Mouse (Mus musculus) urinary bladder, postnatal 36 days (tissue): Measurements from ENCODE around the gene Mark2.
"Not testable (repeated sequence)": the region's sequence is repeated elsewhere in the genome, so short reads cannot be mapped to it uniquely, and the experiment has no call there.

Experiments
- DNase-seq, 2 experiments: peaks; one replicate each; pipeline ENCODE4 v3.0.0; 2022; ENCODE audit warnings: low spot score in 2 of 2, mixed read lengths in 1 of 2

The Mark2 gene

DNA sequence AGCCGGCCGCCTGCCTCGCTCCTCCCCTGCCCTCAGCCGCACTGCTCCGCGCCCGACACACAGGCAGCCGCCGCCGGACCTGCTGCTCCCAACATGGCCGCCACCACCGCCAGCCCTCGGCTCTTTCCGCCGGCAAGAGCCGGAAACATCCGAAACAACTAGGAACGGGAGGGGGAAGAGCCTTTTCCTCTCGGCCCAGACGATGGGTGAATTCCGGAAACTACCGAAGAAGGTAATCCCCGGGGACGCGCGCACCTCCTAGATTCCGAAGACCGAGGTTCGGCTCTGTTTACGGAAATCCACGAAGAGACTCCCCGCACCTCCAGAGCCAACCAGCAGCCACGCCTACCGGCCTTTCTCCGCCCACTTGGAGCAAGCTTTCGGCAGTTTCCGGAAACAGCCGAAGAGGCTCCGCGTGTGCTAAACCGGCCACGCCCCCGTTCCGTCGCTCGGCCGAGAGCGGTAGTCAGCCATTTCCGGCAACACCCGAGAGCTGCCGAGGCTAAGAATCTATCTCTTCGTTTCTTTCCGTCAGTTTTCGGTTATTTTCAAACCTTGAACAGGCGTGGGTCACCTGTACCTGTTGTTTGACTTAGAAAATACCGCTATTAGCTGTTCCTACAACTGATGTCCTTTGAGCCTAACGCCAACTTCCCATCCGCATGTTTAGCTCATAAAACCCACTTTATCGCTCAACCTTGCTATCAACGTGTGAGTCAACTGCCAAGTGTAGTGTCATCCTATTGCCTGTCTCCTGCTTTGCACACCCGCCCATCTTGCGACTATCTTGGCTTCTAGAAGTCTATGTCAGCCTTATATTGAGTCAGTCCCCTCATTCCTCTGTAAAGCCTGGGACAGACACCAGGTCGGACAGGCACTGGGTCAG lies at the start of gene Mark2:
Gene Mark2 (minus strand): TSS at position 349 of the 886 bp plus-strand sequence.
- peak; percentile 99 for DNase-seq

DNA sequence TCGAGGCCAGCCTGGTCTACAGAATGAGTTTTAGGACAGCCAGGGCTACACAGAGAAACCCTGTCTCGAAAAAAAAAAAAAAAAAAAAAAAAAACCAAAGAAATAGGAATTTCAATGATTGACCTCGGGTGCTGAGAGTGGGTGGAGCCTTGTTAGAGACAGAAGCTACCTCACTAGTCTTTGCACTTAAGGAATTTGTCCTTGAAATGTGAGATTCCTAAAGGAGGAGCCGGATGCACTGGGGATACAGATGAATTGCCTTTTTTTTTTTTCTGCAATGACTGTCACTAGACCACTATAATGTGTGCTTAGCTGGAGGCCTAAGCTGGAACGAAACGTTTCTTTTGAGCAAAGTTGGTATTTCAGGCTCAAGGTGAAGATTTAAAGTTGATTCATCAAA lies 46.8 kb upstream of the Mark2 start:
- DNase-seq = no peak

- no peak for DNase-seq
These were observed 44.4 kb upstream of the Mark2 start for GRCm38 (mm10) chr19:7386042-7386441.

DNA sequence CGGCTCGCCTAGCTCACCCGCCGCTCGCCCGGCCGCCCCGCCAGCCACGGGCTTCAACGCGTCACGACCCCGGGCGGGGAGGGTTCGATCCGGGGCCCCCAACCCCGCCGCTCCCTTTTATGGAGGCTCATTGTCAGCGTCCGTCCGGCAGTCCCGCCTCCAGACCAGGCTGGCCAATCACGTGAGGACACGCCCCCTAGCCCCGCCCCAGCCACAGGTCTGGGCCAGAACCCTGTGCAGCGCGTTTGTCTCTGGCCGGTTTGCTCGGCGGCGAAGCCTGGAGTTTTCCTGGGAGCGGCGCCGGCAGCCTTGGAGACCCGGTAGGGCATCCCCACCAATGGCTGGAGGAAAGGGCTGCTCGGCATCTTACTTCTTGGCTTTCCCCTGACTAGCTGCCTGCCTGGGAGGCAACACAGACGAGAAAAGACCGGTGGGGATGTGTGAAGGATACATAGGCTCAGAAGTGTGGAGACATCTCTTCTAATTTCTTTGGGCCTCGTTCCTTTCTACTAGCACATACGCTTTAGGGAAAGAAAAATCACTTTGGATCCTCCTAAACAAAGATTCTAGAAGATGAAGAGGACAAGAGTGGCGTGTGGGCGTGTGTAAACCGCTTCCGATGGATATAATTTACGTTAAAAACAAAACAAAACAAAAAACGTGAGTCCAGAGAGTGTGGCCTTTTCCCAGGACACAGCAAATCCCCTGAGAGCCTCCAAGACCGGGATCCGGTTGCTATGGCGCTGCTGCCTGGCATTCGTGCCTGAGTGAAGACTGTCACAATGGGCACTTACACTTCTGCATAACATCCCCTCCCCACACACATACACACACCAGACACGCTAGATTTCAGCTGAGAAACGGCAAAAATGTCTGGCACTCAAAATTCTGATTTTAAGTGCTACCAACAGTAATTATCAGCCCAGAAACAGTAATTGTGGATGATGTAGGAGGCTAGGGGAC lies 41.5 kb upstream of the Mark2 start, which contains the start of gene Spindoc:
Gene Spindoc (minus strand): TSS at position 92 of the 963 bp plus-strand sequence.
- peak; percentile 99 for DNase-seq

GRCm38 (mm10) chr19:7382248-7382902 lies 40.7 kb upstream of the Mark2 start:
- peak; percentile 48 to 57 for DNase-seq

GRCm38 (mm10) chr19:7381906-7382247 lies 40.2 kb upstream of the Mark2 start:
- DNase-seq = no peak

DNA sequence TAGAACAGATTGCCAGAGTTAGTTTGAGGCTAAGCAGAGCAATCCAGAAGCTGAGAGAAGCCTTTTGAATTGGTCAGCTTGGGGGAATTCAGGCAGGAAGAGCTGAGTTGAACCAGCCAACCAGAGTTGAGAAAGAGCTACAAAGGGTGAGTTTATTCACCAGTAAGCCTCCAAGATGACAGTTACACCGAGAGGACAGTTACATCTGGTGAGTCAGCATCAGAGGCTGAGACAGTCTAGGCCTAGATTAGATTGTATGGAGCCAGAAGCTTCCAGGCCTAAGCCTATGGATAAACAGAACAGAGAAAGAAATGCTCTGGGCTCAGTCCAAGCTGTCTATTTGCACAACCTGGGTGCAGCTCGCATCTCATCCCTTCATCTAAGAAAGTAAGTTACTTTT lies 36.0 kb upstream of the Mark2 start:
- no peak for DNase-seq

DNA sequence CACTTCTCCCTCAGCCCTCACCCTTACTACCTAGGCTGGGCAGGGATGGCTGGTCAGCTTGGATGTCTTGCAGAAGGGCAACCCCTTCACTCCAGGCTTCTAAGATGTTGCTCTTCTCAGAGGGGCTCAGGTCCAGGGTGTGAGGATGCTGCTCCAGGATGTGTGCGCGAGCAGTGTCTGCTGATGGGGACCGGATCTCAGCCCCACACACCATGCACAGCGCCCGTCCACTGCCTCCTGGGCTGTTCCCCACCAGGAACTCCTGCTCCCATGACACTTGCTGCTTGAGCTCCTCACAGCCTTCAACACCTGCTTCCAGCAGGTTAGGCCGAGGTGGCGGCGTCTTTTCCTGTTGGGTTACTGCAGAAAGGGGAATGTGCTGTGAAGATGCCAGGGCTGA lies 32.8 kb upstream of the Mark2 start:
- DNase-seq = no peak

GRCm38 (mm10) chr19:7369469-7369868 lies 27.8 kb upstream of the Mark2 start:
- DNase-seq = not testable (repeated sequence)

- no peak for DNase-seq
These were observed 12.0 kb upstream of the Mark2 start for GRCm38 (mm10) chr19:7353636-7354035.

DNA sequence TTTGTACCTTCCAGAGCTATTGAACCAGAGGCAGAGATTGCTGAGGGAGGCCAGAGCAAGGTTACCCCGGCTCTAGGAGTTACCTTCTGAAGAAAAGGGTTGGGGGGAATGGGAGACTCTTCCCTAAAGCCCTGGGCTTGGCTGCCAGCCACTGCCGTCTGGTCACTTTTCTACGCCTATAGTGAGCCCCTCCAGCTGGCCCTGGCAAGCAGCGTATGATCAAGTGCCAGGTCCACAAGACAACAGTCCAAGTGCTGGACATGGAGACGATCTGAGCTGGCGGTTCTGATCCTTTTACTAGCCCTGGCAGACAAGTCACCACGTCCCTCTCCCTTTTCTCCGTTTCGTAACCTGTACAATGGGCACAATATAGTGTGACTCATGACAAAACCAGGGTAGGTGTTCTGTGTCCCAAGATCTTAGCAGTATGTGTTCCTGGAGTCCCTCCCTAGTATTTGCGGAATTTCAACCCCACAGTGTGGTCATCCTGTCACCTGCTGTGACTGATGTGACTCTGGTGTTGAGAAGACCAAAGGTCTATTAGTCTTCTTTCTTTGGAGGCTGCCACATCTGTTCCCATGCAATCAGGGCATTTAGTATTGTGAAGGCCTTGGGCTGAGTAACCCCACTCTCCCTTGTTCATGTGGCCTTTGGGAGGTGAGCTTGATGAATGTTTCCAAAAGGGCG lies 11.3 kb upstream of the Mark2 start:
- no peak for DNase-seq

- DNase-seq = peak in 1 of 2 experiments; percentile 36
These were observed 8.3 kb upstream of the Mark2 start for GRCm38 (mm10) chr19:7349993-7350392.

- no peak for DNase-seq
These were observed 3.6 kb upstream of the Mark2 start for GRCm38 (mm10) chr19:7345235-7345755.

DNA sequence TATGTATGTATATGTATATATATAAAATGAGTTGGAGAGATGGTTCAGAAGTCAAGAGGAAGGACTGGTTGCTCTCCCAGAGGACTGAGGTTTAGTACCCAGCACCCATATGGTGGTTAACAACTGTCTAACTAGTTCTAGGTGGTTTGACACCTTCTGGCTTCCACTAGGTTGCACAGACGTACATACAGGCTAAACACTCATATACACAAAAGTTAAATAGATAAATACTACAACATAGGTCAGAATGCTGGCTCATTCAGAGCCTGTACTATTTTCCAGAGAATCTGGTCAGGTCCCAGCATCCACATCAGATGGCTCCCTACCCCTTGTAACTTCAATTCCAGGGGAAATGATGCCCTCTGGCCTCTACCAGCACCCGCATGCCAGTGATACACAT lies 986 bp upstream of the Mark2 start:
- no peak for DNase-seq

DNA sequence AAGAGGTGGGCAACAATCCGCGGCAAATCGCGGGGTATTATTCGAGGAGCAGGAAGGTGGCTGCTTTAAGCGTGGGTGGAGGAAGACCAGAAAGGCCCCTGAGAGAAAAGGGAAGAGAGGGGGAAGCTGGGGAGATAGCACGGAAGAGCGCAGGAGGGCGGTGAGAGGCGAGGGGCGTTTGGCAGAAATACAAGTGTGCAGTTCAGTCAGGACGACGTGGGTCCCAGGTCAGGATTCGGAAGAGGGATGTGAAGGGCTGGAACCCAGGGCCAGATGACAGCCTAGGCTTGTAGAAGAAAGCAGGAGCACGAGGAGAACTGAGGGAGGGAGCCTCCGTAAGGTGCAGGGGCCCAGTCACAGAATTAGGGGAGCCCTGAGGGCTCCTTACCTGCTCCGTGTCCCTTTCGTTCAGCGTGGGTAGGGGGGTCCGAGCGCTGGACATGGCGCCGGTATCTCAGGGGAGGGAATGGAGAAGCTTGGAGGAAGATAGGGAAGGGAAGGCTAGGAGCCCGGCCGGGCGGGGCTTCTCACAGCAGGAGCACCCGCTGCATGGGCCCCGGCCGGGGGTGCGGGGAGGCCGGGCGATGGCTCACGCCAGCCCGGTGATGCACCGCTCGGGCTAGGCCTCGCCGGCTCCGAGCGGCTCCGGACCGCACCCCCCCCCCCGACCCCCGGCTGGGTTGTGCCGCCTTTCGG lies 732 bp downstream of the Mark2 start:
- peak in 1 of 2 experiments; percentile 42 for DNase-seq

DNA sequence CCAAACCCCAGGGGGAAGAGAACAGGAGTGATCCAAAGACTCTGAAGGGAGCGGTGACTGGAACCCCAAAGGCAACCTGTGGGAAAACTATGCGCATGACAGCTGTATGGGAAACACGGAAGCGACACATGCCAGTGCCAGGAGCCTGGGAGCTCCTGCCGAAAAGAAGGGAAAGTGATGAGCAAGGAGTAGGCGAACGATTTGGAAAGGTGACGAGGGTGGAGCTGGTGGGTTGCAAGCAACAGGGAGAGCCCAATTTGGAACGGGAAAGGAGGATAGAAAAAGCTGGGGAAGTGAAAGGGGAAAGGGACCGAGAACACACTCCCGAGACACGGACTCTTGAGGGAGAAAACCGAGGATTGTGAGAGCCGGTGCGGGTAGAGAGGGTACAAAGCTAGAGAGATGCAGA lies 1.3 kb downstream of the Mark2 start:
- DNase-seq = peak in 1 of 2 experiments; percentile 26

- no peak for DNase-seq
These were observed 1.8 kb downstream of the Mark2 start for GRCm38 (mm10) chr19:7339867-7340266.

DNA sequence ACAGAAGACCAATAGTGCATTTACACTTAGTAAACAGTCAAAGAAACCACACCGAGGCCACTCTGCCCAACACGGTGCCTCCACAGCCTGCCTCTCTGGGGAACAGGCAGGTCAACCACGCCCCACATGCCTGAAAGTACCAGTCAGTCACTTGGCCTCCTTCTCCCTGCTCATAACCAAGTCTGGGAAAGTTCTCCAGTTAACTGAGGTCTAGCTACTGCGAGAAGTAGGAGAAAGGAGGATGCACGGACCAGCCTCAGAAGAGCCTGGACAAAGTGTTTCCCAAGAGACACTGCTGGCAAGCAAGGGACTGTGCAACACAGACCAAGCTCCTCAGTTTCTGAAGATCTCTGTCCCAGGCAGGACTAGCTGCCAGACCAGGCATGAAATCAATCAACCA lies 2.6 kb downstream of the Mark2 start:
- peak; percentile 43 to 69 for DNase-seq

DNA sequence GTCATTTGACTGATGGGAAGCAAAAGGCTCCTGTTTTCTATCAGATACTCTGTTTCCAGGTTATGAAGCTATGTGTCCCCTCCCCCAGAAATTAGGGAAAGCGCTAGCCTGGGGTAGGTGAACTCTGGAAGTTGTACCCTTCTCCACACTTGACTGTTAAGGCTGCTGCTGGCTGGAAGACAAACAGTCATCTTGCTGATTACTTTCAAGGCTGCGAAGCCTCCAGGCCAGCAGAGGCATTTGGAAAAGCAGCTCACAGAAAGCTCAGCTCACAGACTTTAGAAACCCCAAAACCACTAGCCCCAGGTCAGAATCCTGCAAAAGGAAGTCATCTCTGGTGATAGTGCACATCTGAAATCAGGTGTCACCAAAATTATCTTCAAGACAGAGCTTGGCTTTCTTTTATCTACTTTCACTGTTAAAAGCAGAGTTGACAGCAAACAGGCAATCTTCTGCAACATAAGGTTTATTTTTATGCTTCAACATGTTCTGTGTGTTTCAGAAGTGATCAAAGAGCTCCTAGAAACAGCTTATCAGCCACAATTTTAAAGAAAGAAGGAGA lies 3.8 kb downstream of the Mark2 start:
- DNase-seq = no peak

- DNase-seq = no peak
These were observed 6.0 kb downstream of the Mark2 start for GRCm38 (mm10) chr19:7335656-7336055.
